Mouse (Mus musculus): ENCODE data around the gene Rufy1.

Rufy1 gene

GRCm38 (mm10) chr11:50426056-50426455 is 4.9 kb downstream of the Rufy1 start:
- ATAC-seq (ENCODE audit: low TSS enrichment): no peak

GRCm38 (mm10) chr11:50421934-50422780 is 8.8 kb downstream of the Rufy1 start:
- peak; percentile 94 for ATAC-seq (ENCODE audit: low TSS enrichment)

GRCm38 (mm10) chr11:50421461-50421860 is 9.5 kb downstream of the Rufy1 start:
- ATAC-seq (ENCODE audit: low TSS enrichment): 0 out of 2 replicates have a peak, but pooled peaks have one; percentile 4

- ATAC-seq (ENCODE audit: low TSS enrichment): no peak
Observed at GRCm38 (mm10) chr11:50417856-50418255, 13.1 kb downstream of the Rufy1 start.

GRCm38 (mm10) chr11:50415563-50416241 is 15.2 kb downstream of the Rufy1 start:
- no peak for ATAC-seq (ENCODE audit: low TSS enrichment)

- ATAC-seq (ENCODE audit: low TSS enrichment): no peak
Observed at GRCm38 (mm10) chr11:50407235-50407634, 23.7 kb downstream of the Rufy1 start.

- ATAC-seq (ENCODE audit: low TSS enrichment): no peak
Observed at GRCm38 (mm10) chr11:50403367-50404014, 27.4 kb downstream of the Rufy1 start.

- no peak for ATAC-seq (ENCODE audit: low TSS enrichment)
Observed at GRCm38 (mm10) chr11:50402481-50402880, 28.4 kb downstream of the Rufy1 start.

- ATAC-seq (ENCODE audit: low TSS enrichment): no peak
Observed at GRCm38 (mm10) chr11:50398803-50399202, 32.1 kb downstream of the Rufy1 start.

GRCm38 (mm10) chr11:50397316-50397715 is 33.6 kb downstream of the Rufy1 start:
- ATAC-seq (ENCODE audit: low TSS enrichment): no peak; the same call in 1 of the 2 replicates

GRCm38 (mm10) chr11:50396766-50397307 is 34.1 kb downstream of the Rufy1 start:
- peak; percentile 16; the same call in 1 of the 2 replicates for ATAC-seq (ENCODE audit: low TSS enrichment)

GRCm38 (mm10) chr11:50394731-50395130 is 36.2 kb downstream of the Rufy1 start:
- no peak for ATAC-seq (ENCODE audit: low TSS enrichment)

GRCm38 (mm10) chr11:50393306-50393705 is 37.6 kb downstream of the Rufy1 start:
- no peak for ATAC-seq (ENCODE audit: low TSS enrichment)

GRCm38 (mm10) chr11:50391272-50391960 is 39.5 kb downstream of the Rufy1 start:
- no peak for ATAC-seq (ENCODE audit: low TSS enrichment)

GRCm38 (mm10) chr11:50389616-50390015 is 41.3 kb downstream of the Rufy1 start:
- ATAC-seq (ENCODE audit: low TSS enrichment): no peak

GRCm38 (mm10) chr11:50389011-50389410 is 41.9 kb downstream of the Rufy1 start:
- ATAC-seq (ENCODE audit: low TSS enrichment): no peak

GRCm38 (mm10) chr11:50388217-50388929 is 42.6 kb downstream of the Rufy1 start:
- no peak for ATAC-seq (ENCODE audit: low TSS enrichment)

GRCm38 (mm10) chr11:50387697-50388096 is 43.2 kb downstream of the Rufy1 start:
- no peak for ATAC-seq (ENCODE audit: low TSS enrichment)

- ATAC-seq (ENCODE audit: low TSS enrichment): no peak
Observed at GRCm38 (mm10) chr11:50387167-50387679, 43.7 kb downstream of the Rufy1 start.

- ATAC-seq (ENCODE audit: low TSS enrichment): no peak
Observed at GRCm38 (mm10) chr11:50381311-50381710, 49.6 kb downstream of the Rufy1 start.
